In the genomic region with DNA sequence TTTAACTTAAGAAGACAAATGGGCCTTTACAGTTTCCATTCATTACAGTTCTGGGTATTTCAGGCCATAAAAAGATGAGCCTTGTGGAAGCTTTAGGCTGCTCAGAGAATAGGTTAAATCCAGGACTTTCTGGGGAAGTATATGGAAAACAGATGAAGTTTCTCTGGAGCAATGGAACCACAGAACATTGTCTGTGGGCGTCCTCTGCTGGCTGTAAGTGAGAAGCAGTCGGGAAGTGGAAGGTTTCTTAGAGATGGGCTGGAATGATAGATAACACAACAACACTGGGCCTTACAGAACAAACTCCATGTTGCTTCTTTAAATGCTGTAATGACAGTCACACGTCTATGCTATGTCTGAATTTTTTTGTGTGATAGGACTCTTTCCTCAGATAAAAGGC, we compare ENCODE assay signal across 9 mouse cellular contexts. TPM values are rescaled to one million over a fixed set of nuclear protein-coding genes. Genes with fewer than 3 reads are reported as not detected.
DNase-seq lines count a peak whose midpoint lies in the region; ATAC-seq and TF ChIP-seq lines count a peak whose summit lies in the region.
"Had no signal": no experiment of that assay in that cellular context is flagged by ENCODE, and none has a peak within 500 bp of the region (broad histone marks: within the 10 kb centered on the region; RNA-seq: fewer than 3 reads in every experiment).

No protein-coding gene starts in this region.

- no peaks in the 10 kb centered on the region for H3K27me3 ChIP-seq in liver, embryonic 14.5 days (ENCODE audit: control insufficient read depth, insufficient read depth, low read length)
- H3K27me3 ChIP-seq in liver, embryonic 12.5 days (replicated peaks): peaks cover 12% of the 10 kb centered on the region; the same call in 1 of the 2 replicates
- H3K27me3 ChIP-seq: liver, embryonic 15.5 days had no signal

- H3K27ac ChIP-seq in liver, embryonic 14.5 days: no peak overlapping the region
- no peak overlapping the region for H3K27ac ChIP-seq in liver, embryonic 12.5 days
- H3K27ac ChIP-seq: liver, embryonic 15.5 days had no signal

- H3K4me1 ChIP-seq in liver, embryonic 14.5 days (replicated peaks; ENCODE audit: control insufficient read depth in 2 of 2, insufficient read depth in 2 of 2, low read length in 1 of 2): peaks cover 14 to 28% of the 10 kb centered on the region in 2 experiments
- peaks cover 32% of the 10 kb centered on the region for H3K4me1 ChIP-seq in liver, embryonic 12.5 days

- no peak overlapping the region for H3K9ac ChIP-seq in liver, embryonic 14.5 days (replicated peaks)
- no peak overlapping the region for H3K9ac ChIP-seq in liver, embryonic 12.5 days
- H3K9ac ChIP-seq: liver, embryonic 15.5 days had no signal

- H3K4me2 ChIP-seq in liver, embryonic 14.5 days (ENCODE audit: low read depth): no peak overlapping the region
- H3K4me2 ChIP-seq in liver, embryonic 12.5 days: no peak overlapping the region
- H3K4me2 ChIP-seq: liver, embryonic 15.5 days had no signal

- H3K36me3 ChIP-seq in liver, embryonic 14.5 days (replicated peaks; ENCODE audit: control insufficient read depth, insufficient read depth, low read depth): no peaks in the 10 kb centered on the region
- no peaks in the 10 kb centered on the region for H3K36me3 ChIP-seq in liver, embryonic 12.5 days
- H3K36me3 ChIP-seq: liver, embryonic 15.5 days had no signal

- no peaks in the 10 kb centered on the region for H3K9me3 ChIP-seq in liver, embryonic 14.5 days (ENCODE audit: control insufficient read depth, low read length)
- H3K9me3 ChIP-seq in liver, embryonic 12.5 days (replicated peaks): no peaks in the 10 kb centered on the region
- H3K9me3 ChIP-seq: liver, embryonic 15.5 days had no signal

- no peak for ATAC-seq in liver, embryonic 14.5 days (ENCODE audit: insufficient read depth)
- no peak for ATAC-seq in liver, embryonic 12.5 days
- ATAC-seq in inflammation-experienced regulatory T-cells, adult 6 months: peak; percentile 27
- no peak for ATAC-seq in activated CD4-positive, CD25-positive, alpha-beta regulatory T cell, adult 4 months

- H3K4me3 ChIP-seq in liver, embryonic 14.5 days (ENCODE audit: insufficient read depth in 1 of 2, low read depth in 2 of 2, low read length in 2 of 2): no peak overlapping the region
- H3K4me3 ChIP-seq in liver, embryonic 12.5 days: no peak overlapping the region
- H3K4me3 ChIP-seq: liver, embryonic 15.5 days had no signal

- no peak for TF ChIP-seq EP300 in liver, embryonic 14.5 days (IDR thresholded peaks at IDR 0.05; ENCODE audit: low read depth)

- DNase-seq in cerebellum, adult 18-20 months: peak; percentile 36 to 37
- no peak for DNase-seq in cerebellum, adult 9-11 months
- DNase-seq in liver, embryonic 14.5 days (ENCODE audit: low read depth in 3 of 3, low spot score in 3 of 3): no peak
- peak; percentile 63 for DNase-seq in brain, embryonic 14.5 days (ENCODE audit: low read depth)
- DNase-seq in lung, postnatal 25 days (ENCODE audit: low spot score): peak; percentile 35

- TF ChIP-seq CTCF in liver, embryonic 14.5 days (IDR thresholded peaks at IDR 0.05; ENCODE audit: low read depth): peak; percentile 53
- TF ChIP-seq CTCF in brain, embryonic 14.5 days (IDR thresholded peaks at IDR 0.05; ENCODE audit: borderline replicate concordance, extremely low read depth, insufficient read depth, insufficient read length): peak; percentile 71; the same call in 1 of the 2 replicates

- 10% methylated on average over 3 of the region's 3 CpGs for WGBS in liver, embryonic 14.5 days (ENCODE audit: insufficient replicate concordance)
- WGBS in liver, embryonic 12.5 days (ENCODE audit: insufficient replicate concordance): 13% methylated on average over 3 of the region's 3 CpGs

- TF ChIP-seq POLR2A in brain, embryonic 14.5 days (IDR thresholded peaks at IDR 0.05; ENCODE audit: borderline replicate concordance, extremely low read depth, insufficient read depth, insufficient read length, poor library complexity, severe bottlenecking): no peak

RNA-seq across cellular contexts. Expression of gene Arhgap25, which starts 10.8 kb away (rescaled TPM):
- polyA plus RNA-seq in liver, embryonic 14.5 days (2012; rRNA removed): 1.2 and 1.5 TPM in 2 replicates
- 2.3 and 2.6 TPM in 2 replicates for polyA plus RNA-seq in liver, embryonic 14.5 days (2014; fragmentation: Nextera tagmentation; extraction: Ambion mirVana)
- polyA plus RNA-seq in liver, embryonic 12.5 days (2016; fragmentation: Nextera tagmentation; extraction: Ambion mirVana): 5.2 and 5.4 TPM in 2 replicates
- 0.85 and 1.4 TPM in 2 replicates for polyA plus RNA-seq in brain, embryonic 14.5 days (2012; rRNA removed)
- polyA plus RNA-seq in inflammation-experienced regulatory T-cells, adult 6 months (2017; shearing (Covaris generic)): 100 to 1,000 TPM in 2 of 3 experiments, 10 to 100 TPM in 1; 77.8 to 111 (median 105) TPM
- 10 to 100 TPM; 76.6 to 80.0 TPM for polyA plus RNA-seq in activated CD4-positive, CD25-positive, alpha-beta regulatory T cell, adult 4 months (2017; shearing (Covaris generic))

Comparison
In these comparisons a context has a peak if more than half of its experiments do, and no peak if none do; other contexts are left out.
1. DNase-seq: peak in cerebellum, adult 18-20 months (2 of 2), brain, embryonic 14.5 days (single experiment) and lung, postnatal 25 days (single experiment); none in cerebellum, adult 9-11 months (single experiment) and liver, embryonic 14.5 days (0 of 3).
2. RNA of gene Arhgap25, which starts 10.8 kb away (polyA plus RNA-seq): 77.8 to 111 TPM in inflammation-experienced regulatory T-cells, adult 6 months and 76.6 to 80.0 TPM in activated CD4-positive, CD25-positive, alpha-beta regulatory T cell, adult 4 months; 5.2 to 5.4 TPM in liver, embryonic 12.5 days, 1.2 to 2.6 TPM in liver, embryonic 14.5 days and 0.85 to 1.4 TPM in brain, embryonic 14.5 days; every median in the first group is over 10 times any median in the second.